Mouse (Mus musculus) yolk sac, embryonic 10.5 days (tissue): ENCODE measurements around the gene Gm21852.
"Not testable (repeated sequence)": the region's sequence is repeated elsewhere in the genome, so short reads cannot be mapped to it uniquely, and the experiment has no call there.

Experiments used
- DNase-seq: peaks from one replicate; pipeline ENCODE4 v3.0.0-alpha.2; 2017; ENCODE audit warnings: low spot score

Gm21852 gene

GRCm38 (mm10) chrY:40651896-40652295 lies at the start of gene Gm21852:
Gene Gm21852, minus strand, starts transcription at chrY:40651996.
- DNase-seq: not testable (repeated sequence)
